Mouse (Mus musculus): ENCODE data around the gene Fndc8. TPM values are rescaled to one million over a fixed set of nuclear protein-coding genes. Genes with fewer than 3 reads are reported as not detected.
A peak's percentile ranks its signal among the peaks of the same experiment; 100 is the strongest.

Fndc8 gene
- polyA plus RNA-seq, 2 experiments, result 0.04 to 0.07 TPM

DNA sequence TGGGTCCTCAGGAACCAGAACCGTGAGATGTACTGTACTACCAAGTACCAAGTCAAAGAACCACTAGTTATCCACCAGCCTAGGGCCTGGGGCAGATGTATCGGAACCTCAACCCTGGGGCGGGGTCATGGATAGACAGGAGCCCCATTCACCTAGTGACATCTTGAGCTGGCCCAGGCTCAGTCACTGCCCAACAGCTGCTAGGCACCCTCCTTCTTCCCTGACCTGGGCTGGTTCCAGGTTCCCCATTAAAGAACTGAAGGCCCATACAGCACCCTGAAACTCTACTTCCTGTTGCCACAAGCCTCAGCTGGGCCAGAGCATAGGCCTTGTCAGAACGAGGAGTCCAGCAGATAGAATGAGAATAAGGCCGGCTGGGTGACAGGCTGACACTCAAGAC is 7.8 kb downstream of the Fndc8 start:
- TF ChIP-seq CTCF (IDR thresholded peaks at IDR 0.05; ENCODE audit: low read depth), result no peak
- no peak for TF ChIP-seq EP300 (IDR thresholded peaks at IDR 0.05; ENCODE audit: low read depth)
- DNase-seq (ENCODE audit: low read depth in 3 of 3, low spot score in 3 of 3) (no peak), ATAC-seq (ENCODE audit: insufficient read depth) (no peak)
- Histone ChIP-seq H3K9ac (replicated peaks) (no peak overlapping the region), H3K27ac (no peak overlapping the region), H3K4me1 (replicated peaks; ENCODE audit: control insufficient read depth in 2 of 2, insufficient read depth in 2 of 2, low read length in 1 of 2) (no peaks in the 10 kb centered on the region), H3K27me3 (ENCODE audit: control insufficient read depth, insufficient read depth, low read length) (no peaks in the 10 kb centered on the region), H3K4me3 (ENCODE audit: insufficient read depth in 1 of 2, low read depth in 2 of 2, low read length in 2 of 2) (no peak overlapping the region), H3K4me2 (ENCODE audit: low read depth) (no peak overlapping the region), H3K36me3 (replicated peaks; ENCODE audit: control insufficient read depth, insufficient read depth, low read depth) (peaks cover 26% of the 10 kb centered on the region), H3K9me3 (ENCODE audit: control insufficient read depth, low read length) (no peaks in the 10 kb centered on the region)
- WGBS (ENCODE audit: insufficient replicate concordance), result 75% methylated on average over 5 of the region's 5 CpGs

DNA sequence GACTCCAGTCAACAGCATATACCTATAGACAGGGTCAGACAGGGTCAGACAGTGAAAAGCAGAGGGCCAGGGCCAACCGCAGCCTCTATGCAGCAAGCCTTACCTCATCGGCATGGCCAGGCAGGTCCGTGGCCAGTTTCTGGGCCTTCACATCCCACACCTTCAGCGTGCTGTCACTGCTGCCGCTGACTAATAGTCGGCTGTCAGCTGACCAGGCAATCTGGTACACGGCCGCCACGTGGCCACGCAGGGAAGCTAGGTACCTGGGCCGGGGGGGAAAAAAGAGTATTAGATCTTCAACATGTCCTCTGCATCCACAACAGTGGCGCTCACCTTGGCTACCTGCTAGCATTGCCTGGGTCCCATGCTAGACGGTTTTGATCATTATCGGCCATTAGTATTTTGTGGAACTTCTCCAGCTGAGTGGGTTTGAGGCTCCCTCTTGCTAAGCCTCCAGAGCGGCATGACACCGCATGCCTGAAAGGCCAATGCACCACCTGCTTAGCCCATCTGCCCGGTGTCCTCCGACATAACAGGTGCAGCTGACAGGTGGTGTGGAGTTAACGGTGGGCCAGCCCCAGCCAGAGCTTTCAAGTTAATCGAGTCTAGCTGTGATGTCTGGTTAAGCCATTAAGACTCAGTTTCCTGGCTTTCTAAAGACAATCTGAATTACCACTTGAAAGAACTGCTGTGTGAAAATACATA is 9.8 kb downstream of the Fndc8 start:
- H3K27ac ChIP-seq, result no peak overlapping the region
- H3K4me1 ChIP-seq (replicated peaks; ENCODE audit: control insufficient read depth in 2 of 2, insufficient read depth in 2 of 2, low read length in 1 of 2), result no peaks in the 10 kb centered on the region
- H3K9ac ChIP-seq (replicated peaks), result no peak overlapping the region
- H3K36me3 ChIP-seq (replicated peaks; ENCODE audit: control insufficient read depth, insufficient read depth, low read depth), result peaks cover 27% of the 10 kb centered on the region
- H3K9me3 ChIP-seq (ENCODE audit: control insufficient read depth, low read length), result no peaks in the 10 kb centered on the region
- no peak for DNase-seq (ENCODE audit: low read depth in 3 of 3, low spot score in 3 of 3)
- H3K4me3 ChIP-seq (ENCODE audit: insufficient read depth in 1 of 2, low read depth in 2 of 2, low read length in 2 of 2), result no peak overlapping the region
- no peak for ATAC-seq (ENCODE audit: insufficient read depth)
- H3K4me2 ChIP-seq (ENCODE audit: low read depth), result no peak overlapping the region
- no peaks in the 10 kb centered on the region for H3K27me3 ChIP-seq (ENCODE audit: control insufficient read depth, insufficient read depth, low read length)
- WGBS (ENCODE audit: insufficient replicate concordance), result 88% methylated on average over 20 of the region's 20 CpGs
- no peak for TF ChIP-seq CTCF (IDR thresholded peaks at IDR 0.05; ENCODE audit: low read depth)

DNA sequence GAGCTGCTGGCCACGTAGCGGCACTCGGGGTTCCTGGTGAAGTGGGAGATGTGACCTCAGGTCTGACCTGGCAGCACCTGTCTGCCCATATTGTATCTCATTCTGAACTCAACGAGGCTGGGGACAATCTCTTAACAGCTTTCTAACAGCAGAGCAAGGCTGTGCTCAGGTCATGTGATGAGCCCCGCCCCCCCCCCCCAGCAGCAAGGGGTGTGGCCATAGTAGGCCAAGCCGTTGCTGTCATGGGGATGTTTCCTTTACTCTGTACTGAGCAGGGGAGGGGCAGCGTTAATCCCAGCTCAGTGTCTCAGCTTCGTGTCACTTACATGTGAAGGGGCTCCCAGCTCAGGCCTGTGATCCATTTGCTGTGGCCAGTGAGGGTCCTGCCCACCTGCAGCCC is 13.0 kb downstream of the Fndc8 start:
- H3K4me1 ChIP-seq (replicated peaks; ENCODE audit: control insufficient read depth in 2 of 2, insufficient read depth in 2 of 2, low read length in 1 of 2), result peaks cover 0 to 3% of the 10 kb centered on the region in 2 experiments; a peak in 3 of 4 replicates
- no peak for DNase-seq (ENCODE audit: low read depth in 3 of 3, low spot score in 3 of 3)
- WGBS (ENCODE audit: insufficient replicate concordance), result 43% methylated on average over 8 of the region's 8 CpGs

DNA sequence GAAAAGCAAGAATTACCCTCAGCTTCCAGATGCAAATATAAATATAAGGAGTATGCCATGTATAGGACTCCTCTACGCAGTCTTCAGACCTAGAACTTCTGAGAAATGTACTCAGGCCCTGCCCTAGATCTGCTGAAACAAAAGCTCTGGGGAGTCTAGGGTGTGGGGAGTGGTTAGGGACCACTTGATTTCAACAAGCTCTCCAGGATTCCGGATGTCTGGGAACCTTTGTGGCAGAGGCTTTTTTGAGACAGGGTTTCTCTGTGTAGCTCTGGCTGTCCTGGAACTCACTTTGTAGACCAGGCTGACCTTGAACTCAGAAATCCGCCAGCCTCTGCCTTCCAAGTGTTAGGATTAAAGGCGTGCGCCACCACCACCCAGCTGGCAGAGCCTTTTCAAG is 13.9 kb downstream of the Fndc8 start:
- H3K9ac ChIP-seq (replicated peaks), result no peak overlapping the region
- H3K36me3 ChIP-seq (replicated peaks; ENCODE audit: control insufficient read depth, insufficient read depth, low read depth), result peaks cover 25% of the 10 kb centered on the region
- no peak for DNase-seq (ENCODE audit: low read depth in 3 of 3, low spot score in 3 of 3)
- no peaks in the 10 kb centered on the region for H3K27me3 ChIP-seq (ENCODE audit: control insufficient read depth, insufficient read depth, low read length)
- WGBS (ENCODE audit: insufficient replicate concordance), result 76% methylated on average over 5 of the region's 5 CpGs
- H3K4me3 ChIP-seq (ENCODE audit: insufficient read depth in 1 of 2, low read depth in 2 of 2, low read length in 2 of 2), result no peak overlapping the region
- H3K9me3 ChIP-seq (ENCODE audit: control insufficient read depth, low read length), result no peaks in the 10 kb centered on the region
- peaks cover 0 to 3% of the 10 kb centered on the region in 2 experiments; a peak in 3 of 4 replicates for H3K4me1 ChIP-seq (replicated peaks; ENCODE audit: control insufficient read depth in 2 of 2, insufficient read depth in 2 of 2, low read length in 1 of 2)
- TF ChIP-seq CTCF (IDR thresholded peaks at IDR 0.05; ENCODE audit: low read depth) (no peak), EP300 (IDR thresholded peaks at IDR 0.05; ENCODE audit: low read depth) (no peak)
- no peak for ATAC-seq (ENCODE audit: insufficient read depth)
- H3K27ac ChIP-seq, result no peak overlapping the region
- H3K4me2 ChIP-seq (ENCODE audit: low read depth), result no peak overlapping the region

More for the DNA sequence above, 13.0 kb downstream of the Fndc8 start:
- no peak overlapping the region for H3K27ac ChIP-seq
- no peak overlapping the region for H3K9ac ChIP-seq (replicated peaks)
- H3K4me3 ChIP-seq (ENCODE audit: insufficient read depth in 1 of 2, low read depth in 2 of 2, low read length in 2 of 2), result no peak overlapping the region
- no peak for TF ChIP-seq EP300 (IDR thresholded peaks at IDR 0.05; ENCODE audit: low read depth)
- no peak for TF ChIP-seq CTCF (IDR thresholded peaks at IDR 0.05; ENCODE audit: low read depth)
- H3K9me3 ChIP-seq (ENCODE audit: control insufficient read depth, low read length), result no peaks in the 10 kb centered on the region
- H3K27me3 ChIP-seq (ENCODE audit: control insufficient read depth, insufficient read depth, low read length), result no peaks in the 10 kb centered on the region
- no peak overlapping the region for H3K4me2 ChIP-seq (ENCODE audit: low read depth)
- peak; percentile 29; the same call in 1 of the 2 replicates for ATAC-seq (ENCODE audit: insufficient read depth)
- peaks cover 27% of the 10 kb centered on the region for H3K36me3 ChIP-seq (replicated peaks; ENCODE audit: control insufficient read depth, insufficient read depth, low read depth)

DNA sequence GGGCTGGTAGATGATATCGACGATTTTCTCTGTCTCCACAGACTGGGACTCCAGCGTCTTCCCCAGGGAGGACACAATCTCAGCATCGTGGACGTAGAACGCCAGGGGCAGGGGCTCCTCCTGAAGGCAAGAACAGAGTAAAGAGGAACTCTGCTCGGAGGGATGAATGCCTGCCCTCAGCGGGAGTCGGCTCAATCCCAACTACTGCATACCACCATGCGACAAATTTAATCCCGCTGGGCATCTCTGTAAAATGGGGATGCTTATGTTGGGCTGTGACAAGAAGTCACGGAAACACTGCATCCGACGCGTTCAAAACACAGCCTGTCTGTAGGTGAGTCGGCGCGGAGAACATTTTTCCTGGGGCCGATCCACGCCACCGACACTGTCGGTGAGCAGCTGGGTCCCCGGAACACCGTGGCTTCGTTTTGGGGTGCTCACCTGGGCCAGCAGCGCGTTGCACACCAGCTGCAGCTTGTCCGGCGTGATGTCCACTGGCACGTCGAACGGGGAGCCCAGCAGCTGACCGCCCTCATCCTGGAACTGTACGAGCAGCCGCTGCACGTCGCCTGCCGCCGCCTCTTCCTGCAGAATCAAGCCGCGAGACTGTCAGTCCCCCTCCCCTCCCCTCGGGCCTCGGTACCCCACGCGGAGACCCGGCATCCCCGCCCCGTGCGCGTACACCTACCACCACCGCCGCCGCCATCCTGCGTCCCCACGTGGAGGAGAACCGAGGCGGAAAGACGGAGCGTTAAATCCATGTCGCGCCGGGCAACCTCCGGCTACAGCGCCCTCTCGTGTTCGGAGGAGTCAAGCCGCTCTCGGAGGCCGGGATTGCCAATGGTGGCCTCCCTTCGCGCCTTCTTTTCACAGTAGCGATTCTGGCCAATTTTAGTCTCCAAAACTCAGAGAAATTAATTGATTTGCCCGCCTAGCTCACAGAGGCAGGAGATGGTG is 16.0 kb downstream of the Fndc8 start, which contains the start of gene Nle1:
Gene Nle1 (minus strand): TSS at position 761 of the 957 bp plus-strand sequence.
- ATAC-seq (ENCODE audit: insufficient read depth) (peak; percentile 63), DNase-seq (ENCODE audit: low read depth in 3 of 3, low spot score in 3 of 3) (peak; percentile 70 to 78 (median 76))
- TF ChIP-seq EP300 (IDR thresholded peaks at IDR 0.05; ENCODE audit: low read depth), result no peak
- peak; percentile 97 for TF ChIP-seq CTCF (IDR thresholded peaks at IDR 0.05; ENCODE audit: low read depth)
- no peak within 1 kb of the TSS for H3K27ac ChIP-seq
- peaks cover 14% of the 10 kb centered on the region for H3K36me3 ChIP-seq (replicated peaks; ENCODE audit: control insufficient read depth, insufficient read depth, low read depth)
- H3K27me3 ChIP-seq (ENCODE audit: control insufficient read depth, insufficient read depth, low read length), result no peaks in the 10 kb centered on the region
- peak within 1 kb of the TSS; percentile 71 for H3K9ac ChIP-seq (replicated peaks)
- no peaks in the 10 kb centered on the region for H3K9me3 ChIP-seq (ENCODE audit: control insufficient read depth, low read length)
- H3K4me1 ChIP-seq (replicated peaks; ENCODE audit: control insufficient read depth in 2 of 2, insufficient read depth in 2 of 2, low read length in 1 of 2), result peaks cover 0 to 3% of the 10 kb centered on the region in 2 experiments; a peak in 3 of 4 replicates
- H3K4me2 ChIP-seq (ENCODE audit: low read depth), result peak within 1 kb of the TSS; percentile 82
- WGBS (ENCODE audit: insufficient replicate concordance), result under 1% methylated on average over 73 of the region's 73 CpGs
- peak within 1 kb of the TSS; percentile 64 to 82 for H3K4me3 ChIP-seq (ENCODE audit: insufficient read depth in 1 of 2, low read depth in 2 of 2, low read length in 2 of 2)
